Mouse (Mus musculus) CD4-positive, CD25-positive, alpha-beta regulatory T cell, adult 2 months (primary cell): ENCODE data around the gene B9d1.

Source experiments
- DNase-seq: peaks from one replicate; pipeline ENCODE4 v3.0.0-alpha.2; 2012; ENCODE audit warnings: low read depth, low spot score

Gene B9d1

DNA sequence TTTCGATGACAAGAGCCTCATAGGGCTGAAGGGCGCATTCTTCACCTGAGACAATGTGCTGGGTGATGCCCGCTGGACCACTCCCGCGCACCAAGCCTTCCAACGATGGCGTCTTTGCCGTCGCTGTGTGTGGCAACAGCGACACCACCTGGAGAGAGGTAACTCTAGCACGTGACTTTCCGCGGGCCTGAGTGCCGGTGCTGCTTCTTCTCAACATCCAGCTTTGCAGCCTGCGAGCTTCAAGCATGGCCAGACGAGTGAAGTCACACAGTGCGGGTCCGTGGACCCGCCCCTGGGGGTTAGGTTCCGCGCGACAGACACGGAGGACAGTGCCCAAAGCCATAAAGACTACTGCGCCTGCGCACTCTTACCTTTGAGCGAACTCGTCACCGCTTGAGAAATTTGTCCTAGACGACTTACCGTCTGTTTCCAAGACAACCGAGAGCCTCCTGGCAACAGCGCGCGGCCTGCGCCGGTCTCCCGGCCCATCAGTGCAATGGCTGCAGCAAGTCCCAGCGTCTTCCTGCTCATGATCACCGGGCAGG is at the start of gene B9d1:
Gene B9d1 (plus strand): TSS at position 432 of the 545 bp plus-strand sequence.
- DNase-seq, result peak; percentile 97

DNA sequence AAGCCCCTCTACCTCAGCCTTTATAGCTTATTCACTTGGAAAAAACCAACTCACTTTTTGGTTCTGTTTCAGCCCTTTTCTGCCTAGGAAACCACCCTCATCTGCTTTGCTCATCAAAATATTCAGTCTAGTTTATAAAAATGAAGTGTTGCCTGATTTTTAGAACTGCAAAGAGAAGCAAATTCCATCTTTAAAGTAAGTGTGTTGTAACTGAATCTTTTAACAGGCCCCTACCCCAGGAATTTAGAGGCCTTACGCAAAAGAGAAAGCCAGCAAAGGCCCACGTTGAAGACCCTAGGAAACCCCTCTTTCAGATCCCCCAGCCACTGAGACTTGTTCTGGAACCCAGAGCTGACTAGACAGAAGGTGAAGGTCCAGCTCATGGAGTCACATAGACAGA is 40.9 kb upstream of the B9d1 start:
- no peak for DNase-seq

GRCm38 (mm10) chr11:61465422-61465821 is 39.5 kb upstream of the B9d1 start:
- no peak for DNase-seq

- DNase-seq, result no peak
These were observed 36.4 kb upstream of the B9d1 start for GRCm38 (mm10) chr11:61468534-61468933.

DNA sequence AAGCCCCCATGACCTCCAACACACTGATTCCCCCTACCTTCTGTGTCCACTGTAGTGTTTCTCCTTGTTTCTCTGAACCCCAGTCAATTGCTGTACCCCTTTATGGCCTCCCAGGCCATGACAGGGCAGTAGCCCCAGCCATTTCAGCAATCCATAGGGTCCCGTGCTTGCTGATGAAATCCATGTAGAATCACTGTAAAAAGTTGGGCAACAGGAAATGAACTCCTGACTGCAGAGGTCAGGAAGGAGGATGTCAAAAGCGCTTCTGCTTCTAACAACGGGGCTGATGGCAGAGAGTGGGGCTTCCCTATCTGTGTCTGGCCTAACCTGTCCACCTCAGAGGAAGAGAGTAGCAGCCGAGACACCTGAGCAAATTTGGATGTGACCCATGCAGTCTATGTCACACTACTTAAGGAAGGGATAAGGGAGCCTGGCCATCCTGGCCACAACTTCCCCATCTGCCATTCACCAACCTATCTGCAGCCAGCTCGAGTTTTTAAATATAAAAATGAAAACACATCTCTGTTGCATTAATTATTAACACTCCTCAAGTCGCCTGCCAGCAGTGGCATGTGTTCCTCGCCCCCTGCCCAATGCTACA is 35.5 kb upstream of the B9d1 start:
- no peak for DNase-seq

- no peak for DNase-seq
These were observed 34.1 kb upstream of the B9d1 start for GRCm38 (mm10) chr11:61470880-61471279.

GRCm38 (mm10) chr11:61473630-61474029 is 31.3 kb upstream of the B9d1 start:
- DNase-seq, result no peak

GRCm38 (mm10) chr11:61476786-61477382 is 28.1 kb upstream of the B9d1 start:
- DNase-seq, result no peak

DNA sequence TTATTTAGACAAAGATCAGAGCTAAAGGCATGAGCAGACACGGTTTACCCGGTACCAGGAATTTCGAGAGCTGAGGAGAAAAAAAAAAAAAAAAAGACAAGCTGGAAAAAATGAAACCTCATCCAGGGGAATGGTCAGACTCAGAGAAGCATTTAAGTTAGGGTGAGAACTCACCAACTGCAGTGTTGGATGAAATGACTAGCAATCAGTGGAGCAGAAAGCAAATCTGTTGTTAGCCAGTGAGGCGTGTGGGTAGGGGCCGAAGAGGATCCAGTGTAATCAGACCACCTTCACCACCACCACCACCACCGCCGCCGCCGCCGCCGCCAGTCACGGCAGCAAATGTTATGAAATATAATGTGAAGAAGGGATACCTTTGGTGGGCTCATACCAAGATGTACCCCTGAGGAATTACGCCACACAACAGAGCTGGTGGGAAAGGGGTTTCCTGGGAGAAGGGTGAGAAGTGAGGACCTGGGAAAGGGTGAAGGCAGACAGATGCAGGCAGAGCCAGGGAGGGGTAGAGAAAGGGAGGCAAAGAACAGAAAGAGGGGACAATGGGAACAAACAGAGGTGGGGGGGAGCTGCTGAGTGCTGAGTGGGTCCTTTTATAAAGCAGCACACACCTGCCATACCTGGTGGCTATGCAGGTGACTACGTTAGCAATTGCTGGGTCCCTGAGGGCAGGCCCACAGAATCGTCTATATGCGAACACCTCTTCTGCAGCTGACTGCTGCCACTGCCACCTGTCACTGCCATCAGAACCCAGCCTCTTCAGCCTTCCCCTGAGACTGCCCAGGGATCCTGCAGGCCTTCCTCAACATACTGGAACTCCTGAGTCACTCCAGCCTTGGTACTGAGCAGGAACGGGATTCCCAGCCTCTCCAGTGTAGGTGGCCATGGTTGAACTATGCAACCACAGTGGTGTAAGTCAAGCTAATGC is 27.1 kb upstream of the B9d1 start:
- DNase-seq, result no peak

- DNase-seq, result no peak
These were observed 26.2 kb upstream of the B9d1 start for GRCm38 (mm10) chr11:61478788-61479187.

DNA sequence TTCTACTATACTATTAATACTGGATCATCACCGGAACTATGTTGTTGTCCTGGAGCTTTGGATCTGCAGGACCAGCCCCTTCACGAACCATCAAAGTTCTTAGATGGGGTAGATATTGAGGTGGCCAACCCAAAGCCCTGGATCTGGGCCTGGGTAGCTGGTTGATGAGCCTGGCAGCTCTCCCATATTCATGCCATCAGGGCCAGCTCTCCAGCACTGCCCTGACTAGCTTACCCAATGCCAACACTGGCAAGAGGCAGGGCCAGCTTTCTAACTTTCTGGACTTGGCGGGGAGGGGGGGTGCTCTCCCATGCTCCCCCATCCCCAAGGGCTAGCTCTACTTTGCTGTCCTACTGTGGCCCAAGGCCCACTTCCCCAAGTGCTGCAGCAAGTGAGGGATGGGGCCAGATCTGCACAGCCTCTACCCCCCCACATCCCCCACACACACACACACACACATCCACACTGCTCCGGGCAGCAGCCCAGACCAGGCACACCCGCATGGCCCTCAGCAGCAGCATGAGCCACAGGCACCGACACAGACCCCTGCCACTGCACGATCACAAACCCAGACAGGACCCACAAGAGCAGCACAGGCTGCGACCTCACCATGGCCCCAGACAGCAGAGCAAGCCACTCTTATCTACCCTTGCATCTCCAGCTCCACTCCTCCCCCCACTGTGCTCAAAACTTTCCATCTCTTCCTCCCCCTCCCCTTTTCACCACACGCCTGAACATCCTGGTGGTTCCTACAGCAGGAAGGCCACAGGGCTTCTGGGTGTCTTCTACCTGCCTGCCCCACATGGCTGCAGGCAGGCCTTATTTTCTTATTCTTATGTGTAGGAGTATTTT is 23.5 kb upstream of the B9d1 start:
- peak; percentile 66 for DNase-seq

DNA sequence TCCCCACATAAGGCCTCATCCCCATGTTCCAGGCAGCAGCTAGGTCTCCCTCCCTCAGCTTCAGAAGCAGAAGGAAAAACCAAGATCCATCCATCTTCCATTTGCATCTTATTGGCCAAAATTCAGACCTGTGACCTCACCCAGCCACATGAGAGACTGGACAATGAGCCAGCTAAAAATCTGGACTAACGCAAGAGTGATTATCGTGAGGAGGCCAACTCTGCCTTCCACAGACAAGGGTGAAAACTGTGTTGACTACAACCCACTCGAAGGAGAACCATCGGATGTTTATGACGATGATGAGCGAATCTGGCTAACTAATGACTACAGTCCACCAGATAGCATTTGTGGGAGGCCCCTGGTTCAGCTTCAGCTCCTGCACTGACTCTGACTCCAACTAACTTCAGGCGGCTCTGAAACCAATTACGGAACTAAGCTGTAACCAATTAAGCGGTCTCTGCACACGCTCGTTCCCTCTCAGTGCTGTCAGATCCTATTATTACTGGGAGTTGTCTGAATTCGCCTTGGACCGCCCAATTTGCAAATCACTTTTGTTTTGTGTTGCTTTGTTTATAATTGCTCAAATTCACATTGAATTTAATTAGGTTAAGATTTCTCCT is 21.6 kb upstream of the B9d1 start:
- no peak for DNase-seq

DNA sequence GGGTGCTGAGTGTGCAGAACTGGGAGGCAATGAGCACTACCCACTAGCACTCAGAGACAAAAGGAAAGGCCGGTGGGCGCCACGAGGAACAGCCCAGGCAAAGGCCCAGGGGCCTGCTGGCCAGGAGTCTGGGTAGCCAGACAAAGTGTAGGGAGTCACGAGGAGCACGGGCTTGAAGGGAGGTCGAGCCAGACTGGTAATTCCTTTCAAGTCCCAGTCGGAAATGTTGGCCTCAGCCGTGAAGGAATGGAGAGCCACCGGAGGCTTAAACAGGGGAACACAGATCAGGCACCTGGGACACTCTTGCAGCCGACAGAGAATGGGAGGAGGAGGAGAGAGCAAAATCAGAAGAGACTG is 20.7 kb upstream of the B9d1 start:
- no peak for DNase-seq

GRCm38 (mm10) chr11:61484613-61485540 is 20.1 kb upstream of the B9d1 start, which contains the start of gene Mfap4:
Mfap4 (plus strand) TSS chr11:61485431.
- no peak for DNase-seq

DNA sequence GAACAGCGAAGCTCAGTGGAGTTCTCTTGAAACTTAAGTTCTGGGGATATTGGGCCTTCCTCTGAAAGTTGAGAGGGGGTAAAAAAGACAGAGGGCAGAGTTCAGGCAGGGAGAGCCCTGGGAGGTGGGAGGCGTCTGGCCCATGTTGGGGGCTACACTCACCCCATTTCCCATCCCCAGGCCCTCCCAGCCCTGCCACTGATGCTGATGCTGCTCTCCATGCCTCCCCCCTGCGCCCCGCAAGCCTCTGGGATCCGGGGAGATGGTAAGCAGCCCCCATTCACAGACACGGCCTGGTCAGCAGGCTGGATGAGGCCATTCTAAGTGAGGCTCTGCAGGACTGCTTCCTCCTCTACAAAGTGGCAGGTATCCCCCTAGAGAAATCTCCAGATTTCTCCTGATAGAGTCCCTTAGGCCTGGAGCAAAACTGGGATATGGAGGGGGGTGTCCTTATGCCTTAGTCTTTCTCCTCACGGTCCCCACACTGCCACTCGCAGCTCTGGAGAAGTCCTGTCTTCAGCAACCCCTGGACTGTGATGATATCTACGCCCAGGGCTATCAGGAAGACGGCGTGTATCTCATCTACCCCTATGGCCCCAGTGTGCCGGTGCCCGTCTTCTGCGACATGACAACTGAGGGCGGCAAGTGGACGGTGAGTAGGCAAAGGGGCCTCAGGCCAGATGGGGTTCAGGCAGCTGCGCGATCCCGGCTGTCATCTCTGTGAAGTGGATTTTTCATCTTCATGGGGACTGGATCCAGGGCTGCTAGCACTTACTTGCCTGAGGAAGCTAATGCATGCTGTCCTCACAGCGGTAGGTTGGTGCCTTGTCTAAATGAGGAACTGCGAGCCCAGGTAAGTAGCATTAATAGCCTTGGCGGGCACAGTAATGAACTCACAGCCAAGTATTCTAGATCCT is 19.1 kb upstream of the B9d1 start:
- DNase-seq, result no peak

DNA sequence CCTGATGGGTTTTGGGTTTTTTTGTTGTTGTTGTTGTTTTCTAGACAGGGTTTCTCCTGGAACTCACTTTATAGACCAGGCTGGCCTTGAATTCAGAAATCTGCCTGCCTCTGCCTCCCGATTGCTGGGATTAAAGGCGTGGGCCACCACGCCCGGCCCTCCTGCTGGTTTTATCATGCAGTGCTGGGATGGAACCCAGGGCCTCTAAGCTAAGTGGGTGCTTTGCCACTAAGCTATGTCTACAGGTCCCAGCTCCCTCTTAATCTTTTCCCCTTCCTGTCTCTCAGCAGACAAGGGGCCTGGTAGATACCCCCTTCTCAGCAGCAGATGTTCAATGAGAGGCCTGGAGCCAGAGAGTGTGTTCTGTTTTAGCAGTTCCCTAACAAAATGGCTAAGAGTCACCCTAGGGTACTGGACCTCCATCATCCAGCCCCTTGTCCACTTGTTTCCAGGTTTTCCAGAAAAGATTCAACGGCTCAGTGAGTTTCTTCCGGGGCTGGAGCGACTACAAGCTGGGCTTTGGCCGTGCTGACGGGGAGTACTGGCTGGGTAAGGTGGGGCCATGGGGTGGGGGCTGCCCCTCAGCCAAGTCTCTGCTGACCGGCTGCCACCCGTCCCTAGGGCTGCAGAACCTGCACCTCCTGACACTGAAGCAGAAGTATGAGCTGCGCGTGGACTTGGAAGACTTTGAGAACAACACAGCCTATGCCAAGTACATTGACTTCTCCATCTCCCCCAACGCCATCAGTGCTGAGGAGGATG is 18.3 kb upstream of the B9d1 start:
- no peak for DNase-seq

- DNase-seq, result no peak
These were observed 17.5 kb upstream of the B9d1 start for GRCm38 (mm10) chr11:61487401-61487800.

DNA sequence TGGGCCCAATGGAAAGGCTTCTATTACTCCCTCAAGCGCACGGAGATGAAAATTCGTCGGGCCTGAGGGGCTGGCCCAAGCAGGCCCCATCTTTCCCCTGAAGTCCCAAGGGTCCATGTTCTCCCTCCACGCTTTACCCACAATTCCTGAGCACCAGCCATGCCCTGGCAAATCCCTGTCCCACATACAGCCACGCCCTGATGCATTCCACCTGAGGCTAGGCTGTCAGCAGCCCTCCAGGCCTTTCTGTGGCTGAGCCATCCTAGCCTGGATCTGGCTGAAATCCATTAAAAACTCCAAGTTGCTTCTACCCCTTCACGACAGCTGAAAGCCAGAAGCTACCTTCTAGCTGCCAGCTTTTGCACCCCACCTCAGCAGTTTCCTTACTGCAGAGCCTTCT is 17.0 kb upstream of the B9d1 start:
- no peak for DNase-seq
